Mouse (Mus musculus) monocyte, adult 5-6 weeks (primary cell): Measurements from ENCODE around the gene Snd1. TPM values are rescaled to one million over a fixed set of nuclear protein-coding genes. Genes with fewer than 3 reads are reported as not detected.

Experiments used
- ATAC-seq: fragments of 153-309, 156-312 bp; replicated peaks from 2 replicates; pipeline ENCODE4 v1.8.0; 2017; ENCODE audit warnings: mild to moderate bottlenecking; ENCODE audit not compliant: low TSS enrichment, insufficient number of reproducible peaks, severe bottlenecking, poor library complexity, low FRiP score
- total RNA-seq: library from RNA; stranded (forward); fragments of 200-1000, 200-491, 200-594 nt; gene quantifications from 3 replicates; pipeline ENCODE4 v1.2.3, GENCODE M21; 2017

Snd1 gene
- total RNA-seq, 1 experiment from 2014 or later, result 110 TPM

GRCm38 (mm10) chr6:28525589-28525988 lies 50.6 kb downstream of the Snd1 start:
- ATAC-seq, result no peak

GRCm38 (mm10) chr6:28527459-28527858 lies 52.5 kb downstream of the Snd1 start:
- ATAC-seq, result no peak

DNA sequence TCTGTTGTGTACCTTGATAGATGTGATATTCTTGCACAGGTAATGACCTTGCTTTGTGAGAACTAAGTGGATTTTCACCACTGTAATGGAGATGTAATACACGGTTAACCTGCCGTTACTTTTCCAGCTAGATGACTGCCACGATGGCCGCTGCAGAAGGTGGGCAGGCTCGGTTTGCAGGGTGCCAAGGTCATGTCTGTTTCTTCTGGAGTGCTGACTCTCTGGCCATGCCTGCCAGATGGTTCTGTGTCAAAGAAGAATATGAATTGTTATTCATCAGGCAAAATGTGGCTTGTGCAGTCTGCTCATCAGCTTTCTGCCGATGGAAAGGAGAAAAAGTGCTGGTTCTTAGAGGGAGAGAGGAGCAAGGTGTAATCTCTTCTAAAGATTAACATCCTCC lies 53.3 kb downstream of the Snd1 start:
- no peak for ATAC-seq

DNA sequence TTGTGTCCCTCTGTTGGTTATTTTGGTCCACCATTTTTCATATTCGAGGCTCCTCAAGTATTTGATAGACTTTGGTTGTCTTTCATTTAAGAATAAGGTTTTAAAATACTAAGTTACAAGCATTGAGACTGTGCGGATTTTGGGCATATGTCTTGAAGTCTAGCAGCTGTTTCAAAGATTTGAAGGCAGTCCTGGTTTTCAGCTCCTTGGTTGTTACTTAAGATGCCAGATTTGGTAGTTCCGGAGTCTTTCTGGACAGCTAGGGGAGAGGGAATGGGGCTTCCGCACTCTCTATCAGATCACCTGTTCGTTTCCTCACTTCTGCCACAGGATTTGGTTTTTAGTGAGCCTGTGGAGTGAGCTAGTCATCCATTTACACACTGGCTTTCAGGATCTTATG lies 61.5 kb downstream of the Snd1 start:
- no peak for ATAC-seq

DNA sequence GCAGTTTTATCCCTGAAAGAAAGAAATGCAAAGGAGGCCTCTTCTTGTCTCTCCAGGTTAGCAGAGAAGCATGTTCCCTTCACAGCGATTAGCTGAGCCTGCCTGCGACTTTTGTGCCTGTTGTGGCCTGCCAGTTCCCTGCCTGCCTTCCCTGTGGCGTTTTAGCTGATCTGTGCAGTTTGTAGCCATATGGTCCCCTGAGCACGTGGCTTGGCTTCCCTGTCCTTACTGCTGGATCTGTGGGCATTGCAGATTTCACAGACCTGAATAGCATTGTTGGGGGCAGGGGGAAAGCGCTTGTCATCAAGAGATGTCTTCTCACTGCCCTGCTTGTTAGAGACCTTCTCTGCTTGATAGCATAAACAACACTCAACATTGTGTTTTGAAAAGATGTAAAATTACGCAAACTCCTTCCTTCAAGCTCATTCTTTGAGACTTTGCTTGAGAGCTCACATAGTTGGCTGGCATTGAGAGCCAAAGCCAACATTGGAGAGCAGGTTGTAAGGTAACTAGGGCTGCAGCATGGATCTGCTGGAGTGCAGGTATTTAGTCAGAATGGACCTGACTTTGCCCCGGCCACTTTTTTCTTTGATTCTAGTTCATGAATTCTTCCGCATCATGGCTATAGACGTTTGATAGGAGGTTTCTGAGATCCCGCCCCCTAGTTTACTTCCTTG lies 63.0 kb downstream of the Snd1 start:
- no peak for ATAC-seq

GRCm38 (mm10) chr6:28542298-28542701 lies 67.4 kb downstream of the Snd1 start:
- no peak for ATAC-seq

DNA sequence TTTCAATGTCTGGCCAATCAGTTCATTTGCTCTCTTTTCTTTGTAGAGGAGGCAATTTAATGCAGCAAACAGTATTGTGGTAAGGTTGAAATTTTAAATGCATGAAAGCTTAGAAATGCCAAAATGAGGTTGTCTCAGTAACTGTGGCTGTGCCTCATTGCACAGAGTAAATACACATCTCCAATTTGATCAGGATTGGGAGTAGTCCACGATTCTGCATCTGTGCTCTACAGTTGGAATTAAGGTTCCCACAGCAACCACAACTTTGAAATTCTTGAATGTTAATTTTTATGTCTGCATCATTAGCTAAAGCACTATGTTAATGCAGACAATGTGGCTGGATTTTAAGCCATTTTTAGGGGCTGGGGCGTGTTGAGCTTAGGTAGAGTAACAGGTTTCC lies 72.0 kb downstream of the Snd1 start:
- no peak for ATAC-seq

GRCm38 (mm10) chr6:28549374-28549773 lies 74.4 kb downstream of the Snd1 start:
- ATAC-seq, result no peak

DNA sequence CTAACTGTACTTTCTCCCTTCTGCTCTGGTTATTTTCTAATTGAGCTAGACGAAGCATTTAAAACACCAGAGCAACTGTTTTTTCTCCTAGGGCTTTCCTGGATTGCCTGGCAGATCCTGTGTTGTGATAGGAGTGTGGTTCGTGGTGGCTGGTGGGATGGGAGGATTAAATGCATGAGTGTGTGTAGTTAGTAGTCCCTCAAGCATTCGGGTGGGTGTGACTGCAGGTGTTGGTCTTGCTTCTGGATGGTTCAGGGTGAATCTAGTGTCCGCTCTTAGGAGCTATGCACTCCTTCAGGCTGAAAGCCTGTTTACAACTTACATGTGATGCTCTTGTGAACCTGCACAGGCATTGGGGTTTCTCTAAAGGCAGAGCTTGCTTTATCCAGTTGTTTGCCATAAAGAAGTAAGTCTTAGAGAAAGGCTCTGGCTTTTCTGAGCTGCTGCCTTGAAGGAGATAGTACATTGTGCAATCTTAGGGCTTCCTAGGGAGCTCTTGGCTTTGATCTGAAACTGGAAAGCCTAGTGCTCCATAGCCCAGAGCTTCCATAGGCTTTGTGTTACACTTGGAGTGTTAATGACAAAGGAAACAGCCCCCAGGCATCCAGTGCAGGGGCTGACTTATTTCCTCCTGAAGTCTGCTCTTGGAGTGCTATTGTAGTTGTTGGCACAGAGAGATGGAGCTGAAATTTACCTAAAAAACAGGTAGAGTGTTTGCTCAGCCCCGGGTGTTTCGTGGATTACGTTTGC lies 75.5 kb downstream of the Snd1 start:
- no peak for ATAC-seq

- no peak for ATAC-seq
These were observed 79.5 kb downstream of the Snd1 start for GRCm38 (mm10) chr6:28554470-28554869.

- ATAC-seq, result no peak
These were observed 80.1 kb downstream of the Snd1 start for GRCm38 (mm10) chr6:28555002-28555401.

- ATAC-seq, result no peak
These were observed 80.5 kb downstream of the Snd1 start for GRCm38 (mm10) chr6:28555428-28555827.

- no peak for ATAC-seq
These were observed 82.8 kb downstream of the Snd1 start for GRCm38 (mm10) chr6:28557728-28558127.

DNA sequence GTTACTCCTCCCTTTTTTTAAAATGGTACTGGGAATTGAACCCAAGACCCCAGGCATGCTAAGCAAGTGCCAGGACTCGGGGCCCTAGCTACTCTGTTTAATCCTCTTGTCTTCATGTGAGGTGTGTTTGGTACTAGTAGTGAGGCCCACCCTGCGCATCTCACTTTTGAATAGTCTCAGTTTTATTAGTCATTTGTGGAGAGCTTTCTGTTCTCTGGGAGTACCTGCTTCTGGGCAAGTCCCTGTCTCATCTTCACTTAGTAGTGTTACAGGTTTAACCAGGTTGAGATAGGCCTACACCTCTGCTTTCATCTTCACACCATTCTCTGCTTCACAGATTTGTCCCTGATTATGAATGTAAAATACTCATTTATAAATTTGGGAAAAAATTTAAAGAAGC lies 84.5 kb downstream of the Snd1 start:
- no peak for ATAC-seq

DNA sequence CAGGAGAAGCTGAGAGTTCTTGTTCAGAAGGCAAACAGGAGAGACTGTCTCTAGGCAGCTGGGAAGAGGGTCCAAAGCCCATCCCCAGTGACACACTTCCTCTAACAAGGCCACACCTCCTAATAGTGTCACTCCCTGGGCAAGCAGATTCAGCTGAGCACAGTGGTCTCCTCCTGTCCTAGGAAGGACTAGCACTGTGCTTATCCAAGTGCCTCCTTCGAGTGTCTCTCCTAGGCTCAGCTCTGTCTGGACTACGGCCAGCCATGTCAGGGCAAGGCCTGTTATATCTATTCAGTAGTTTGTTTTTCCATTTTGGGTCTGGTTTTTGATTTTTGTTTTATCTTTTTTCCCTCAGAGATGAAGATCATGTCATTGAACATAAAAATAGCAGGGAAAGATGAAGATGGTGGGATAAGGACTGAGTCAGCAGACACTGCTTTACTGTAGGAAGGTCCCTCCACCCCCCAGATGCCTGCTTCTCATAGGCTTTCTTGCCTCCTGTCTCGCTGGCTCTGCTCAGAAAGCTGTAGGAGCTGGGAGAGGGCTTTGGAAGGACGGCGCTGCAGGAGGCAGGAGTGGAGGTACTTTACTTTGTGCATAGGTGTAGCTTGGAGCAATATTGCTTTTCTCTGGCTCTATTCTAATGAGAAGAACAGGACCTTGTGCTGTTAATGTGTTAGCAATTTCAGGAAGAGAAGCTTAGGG lies 86.5 kb downstream of the Snd1 start:
- ATAC-seq, result no peak

- ATAC-seq, result no peak
These were observed 87.5 kb downstream of the Snd1 start for GRCm38 (mm10) chr6:28562323-28563044.

DNA sequence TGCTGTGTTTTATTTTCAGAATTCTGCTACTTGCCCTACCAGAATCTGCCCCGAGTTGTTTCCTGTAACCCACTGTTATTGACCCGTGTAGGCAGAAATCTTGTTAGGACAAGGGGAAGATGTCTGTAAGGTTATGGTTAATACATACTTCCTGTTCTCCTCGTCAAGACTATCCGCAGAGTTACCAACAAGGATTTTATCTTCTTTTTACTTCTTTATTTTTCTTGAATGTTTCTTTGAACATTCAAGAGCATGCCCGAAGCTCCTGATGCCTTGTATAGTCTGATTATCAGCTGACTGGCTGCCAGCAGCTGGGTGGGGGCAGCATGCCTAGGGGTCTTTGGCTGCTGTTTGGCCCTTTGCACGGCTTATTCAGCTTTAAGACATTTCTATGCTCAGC lies 93.0 kb downstream of the Snd1 start:
- ATAC-seq, result no peak

GRCm38 (mm10) chr6:28571946-28572345 lies 97.0 kb downstream of the Snd1 start:
- ATAC-seq, result no peak
